Mouse (Mus musculus) liver, embryonic 14.5 days (tissue): ENCODE measurements around the gene Cdcp2. TPM values are rescaled to one million over a fixed set of nuclear protein-coding genes. Genes with fewer than 3 reads are reported as not detected.

Experiments
- ATAC-seq: fragments of 200-750 bp; cut with Nextera tagmentation; 2 replicates; pipeline ENCODE4 v1.8.0; 2017; ENCODE audit warnings: moderate number of reproducible peaks, mild to moderate bottlenecking, moderate library complexity; ENCODE audit not compliant: insufficient read depth
- DNase-seq, 3 experiments: peaks; one replicate each; pipeline ENCODE4 v3.0.0-alpha.2; 2012 to 2013; ENCODE audit warnings: low read depth in 3 of 3, low spot score in 3 of 3
- H3K27ac ChIP-seq: fragments of 300-500 bp; sonication (generic); 2 replicates; pipeline ENCODE4 v1.5.1; 2014; ENCODE audit warnings: moderate library complexity, mild to moderate bottlenecking, control low read depth, inconsistent platforms
- H3K27me3 ChIP-seq: fragments of 300-500 bp; sonication (generic); 2 replicates; pipeline ENCODE4 v1.6.1; 2014; ENCODE audit warnings: mild to moderate bottlenecking, low read length, moderate library complexity; ENCODE audit not compliant: control insufficient read depth, insufficient read depth
- H3K36me3 ChIP-seq: fragments of 300-500 bp; sonication (generic); replicated peaks from 2 replicates; pipeline ENCODE4 v1.6.1; 2014; ENCODE audit warnings: low read depth; ENCODE audit not compliant: control insufficient read depth, insufficient read depth
- H3K4me1 ChIP-seq, 2 experiments: fragments of 200-500 bp in 1 of 2; fragments of 300-500 bp in 1 of 2; sonication (generic) in 1 of 2; replicated peaks; 2 replicates each; pipeline ENCODE4 v1.6.1; 2012 to 2014; ENCODE audit warnings: antibody characterized with exemption in 1 of 2, inconsistent platforms in 1 of 2, low read length in 1 of 2; ENCODE audit not compliant: control insufficient read depth in 2 of 2, insufficient read depth in 2 of 2
- H3K4me2 ChIP-seq: fragments of 300-500 bp; sonication (generic); 2 replicates; pipeline ENCODE4 v1.6.1; 2014; ENCODE audit warnings: low read depth, mild to moderate bottlenecking, control low read depth, moderate library complexity
- H3K4me3 ChIP-seq, 2 experiments: fragments of 200-500 bp in 1 of 2; fragments of 300-500 bp in 1 of 2; sonication (generic) in 1 of 2; 2 replicates each; pipeline ENCODE4 v1.5.1; 2012 to 2014; ENCODE audit warnings: low read depth in 2 of 2, low read length in 2 of 2, mild to moderate bottlenecking in 2 of 2, control low read depth in 1 of 2, inconsistent platforms in 1 of 2, moderate library complexity in 1 of 2; ENCODE audit not compliant: insufficient read depth in 1 of 2
- H3K9ac ChIP-seq: fragments of 300-500 bp; sonication (generic); replicated peaks from 2 replicates; pipeline ENCODE4 v1.6.1; 2014; ENCODE audit warnings: mild to moderate bottlenecking, control low read depth, moderate library complexity
- H3K9me3 ChIP-seq: fragments of 300-500 bp; sonication (generic); 2 replicates; pipeline ENCODE4 v1.6.1; 2016; ENCODE audit warnings: low read length, mixed read lengths; ENCODE audit not compliant: control insufficient read depth
- CTCF ChIP-seq: IDR thresholded peaks from 2 replicates; pipeline ENCODE4 v1.5.1; 2016; ENCODE audit warnings: antibody characterized with exemption, low read depth, control low read depth
- EP300 ChIP-seq: IDR thresholded peaks from 2 replicates; pipeline ENCODE4 v1.6.1; 2016; ENCODE audit warnings: antibody characterized with exemption, low read depth
- WGBS: fragments of 180-500 bp; shearing (Covaris S2); extraction: QIAGEN DNeasy Blood & Tissue Kit; methylation state at CpG from one replicate; pipeline ENCODE4 v1.1.7; 2014; ENCODE audit not compliant: insufficient replicate concordance; 5-methylcytosine and 5-hydroxymethylcytosine counted together
- polyA plus RNA-seq, 2 experiments: library from polyadenylated mRNA; depleted of rRNA in 1 of 2; stranded (reverse) in 1 of 2; unstranded in 1 of 2; fragments of >200 nt; fragmentation: Nextera tagmentation in 1 of 2; extraction: Ambion mirVana in 1 of 2; gene quantifications; 2 replicates each; pipeline versions ENCODE4 v1.2.1 to v1.2.3; 2012 to 2014

The Cdcp2 gene
- not detected in 2 replicates for polyA plus RNA-seq (2012; rRNA removed)
- not detected in 2 replicates for polyA plus RNA-seq (2014; fragmentation: Nextera tagmentation; extraction: Ambion mirVana)

DNA sequence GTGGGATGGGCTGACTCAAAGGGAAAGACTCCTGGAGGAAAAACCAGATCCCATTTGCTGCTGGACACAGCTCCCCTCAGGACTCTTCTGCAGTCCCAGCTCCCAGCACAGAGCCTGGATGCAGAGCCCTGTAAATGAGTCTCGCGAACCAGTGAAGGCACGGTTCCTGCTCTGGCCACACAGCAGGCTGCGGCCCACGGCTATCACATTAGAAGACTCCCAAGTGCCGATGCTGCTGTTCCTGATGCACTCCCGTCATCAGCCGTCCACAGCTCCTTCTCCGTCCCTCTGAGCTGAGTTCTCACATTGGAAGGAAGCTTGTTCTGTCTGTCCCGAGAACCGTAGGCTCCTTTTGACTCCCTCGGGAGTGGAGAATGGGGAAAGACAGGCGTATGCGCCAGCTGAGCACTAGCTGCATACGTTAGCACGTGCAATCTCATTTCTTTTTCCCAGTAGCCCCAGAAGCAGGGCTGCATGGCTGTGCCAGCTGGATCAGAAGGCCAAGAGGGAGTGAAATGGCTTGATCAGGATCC lies at the start of gene Cdcp2:
TSS of gene Cdcp2 (plus strand) at position 51 of the 533 bp plus-strand sequence.
- Histone ChIP-seq H3K4me3 (no peak within 1 kb of the TSS), H3K36me3 (no peaks in the 10 kb centered on the region), H3K27me3 (no peaks in the 10 kb centered on the region), H3K27ac (no peak within 1 kb of the TSS), H3K9ac (no peak within 1 kb of the TSS), H3K4me1 (no peaks in the 10 kb centered on the region), H3K4me2 (no peak within 1 kb of the TSS), H3K9me3 (no peaks in the 10 kb centered on the region)
- TF ChIP-seq EP300 (no peak), CTCF (no peak)
- DNase-seq (no peak), ATAC-seq (no peak)
- 74% methylated on average over 16 of the region's 16 CpGs for WGBS

GRCm38 (mm10) chr4:107047806-107048205 lies 48.9 kb upstream of the Cdcp2 start:
- DNase-seq: no peak
- 92% methylated on average over 5 of the region's 5 CpGs for WGBS
- Histone ChIP-seq H3K4me1 (no peaks in the 10 kb centered on the region), H3K4me3 (no peak overlapping the region), H3K9ac (no peak overlapping the region), H3K9me3 (no peaks in the 10 kb centered on the region), H3K36me3 (peaks cover 35% of the 10 kb centered on the region), H3K27ac (no peak overlapping the region), H3K27me3 (no peaks in the 10 kb centered on the region), H3K4me2 (no peak overlapping the region)
- no peak for ATAC-seq
- no peak for TF ChIP-seq CTCF
- TF ChIP-seq EP300: no peak

DNA sequence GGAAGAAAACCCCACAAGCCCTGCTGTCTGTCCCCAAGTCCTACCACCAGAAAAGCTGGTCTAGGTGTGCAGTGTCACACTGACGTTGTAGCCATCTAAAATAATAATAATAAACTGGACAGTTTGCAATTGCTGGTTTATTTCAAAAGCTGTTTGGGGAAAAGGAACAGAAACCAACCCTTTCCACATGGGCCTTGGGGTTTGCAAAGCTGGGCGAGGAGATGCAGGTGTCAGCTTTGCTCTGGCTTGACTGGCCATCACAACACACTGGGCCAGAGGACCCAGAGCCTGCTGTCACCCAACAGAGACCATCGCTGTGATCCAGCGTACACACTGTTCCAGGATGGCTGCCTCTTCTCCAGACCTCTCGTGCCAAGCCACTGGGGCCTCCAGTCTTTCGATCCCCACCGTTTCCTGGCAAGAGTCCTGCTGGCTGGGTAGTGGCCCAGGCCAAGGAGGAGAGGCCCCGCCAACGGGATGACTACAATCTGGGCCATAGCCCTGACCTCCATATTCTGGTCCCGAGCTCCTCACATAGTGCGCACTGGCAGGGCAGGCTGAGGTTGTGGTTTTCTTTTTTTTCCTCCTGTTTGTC lies 48.0 kb upstream of the Cdcp2 start:
- WGBS: 89% methylated on average over 11 of the region's 11 CpGs
- H3K4me2 ChIP-seq: no peak overlapping the region
- DNase-seq (no peak), ATAC-seq (no peak)
- H3K27me3 ChIP-seq: no peaks in the 10 kb centered on the region
- H3K9ac ChIP-seq: no peak overlapping the region
- H3K27ac ChIP-seq: no peak overlapping the region
- H3K4me1 ChIP-seq: no peaks in the 10 kb centered on the region
- peaks cover 35% of the 10 kb centered on the region for H3K36me3 ChIP-seq
- H3K9me3 ChIP-seq: no peaks in the 10 kb centered on the region
- TF ChIP-seq CTCF: no peak
- TF ChIP-seq EP300: no peak
- H3K4me3 ChIP-seq: no peak overlapping the region

- TF ChIP-seq CTCF (no peak), EP300 (no peak)
- H3K9ac ChIP-seq: no peak overlapping the region
- WGBS: 59% methylated on average over 3 of the region's 4 CpGs
- no peak overlapping the region for H3K4me3 ChIP-seq
- ATAC-seq (no peak), DNase-seq (no peak)
- H3K4me1 ChIP-seq: no peaks in the 10 kb centered on the region
- H3K4me2 ChIP-seq: no peak overlapping the region
- no peak overlapping the region for H3K27ac ChIP-seq
- no peaks in the 10 kb centered on the region for H3K27me3 ChIP-seq
- peaks cover 15% of the 10 kb centered on the region for H3K36me3 ChIP-seq
- no peaks in the 10 kb centered on the region for H3K9me3 ChIP-seq
Observed at GRCm38 (mm10) chr4:107051889-107052288, 44.8 kb upstream of the Cdcp2 start.

- 50% methylated on average over 5 of the region's 5 CpGs for WGBS
- Histone ChIP-seq H3K9ac (no peak overlapping the region), H3K4me1 (no peaks in the 10 kb centered on the region), H3K9me3 (no peaks in the 10 kb centered on the region), H3K36me3 (peaks cover 5% of the 10 kb centered on the region; the same call in 1 of the 2 replicates), H3K4me2 (no peak overlapping the region), H3K27ac (no peak overlapping the region), H3K4me3 (no peak overlapping the region), H3K27me3 (no peaks in the 10 kb centered on the region)
- ATAC-seq: no peak
- DNase-seq: no peak
- TF ChIP-seq EP300: no peak
- no peak for TF ChIP-seq CTCF
Observed at GRCm38 (mm10) chr4:107052962-107053553, 43.6 kb upstream of the Cdcp2 start.
